Mouse (Mus musculus) liver, adult 2 months (tissue): ENCODE results near the gene Ice1. TPM values are rescaled to one million over a fixed set of nuclear protein-coding genes. Genes with fewer than 3 reads are reported as not detected.

Source experiments
- DNase-seq: peaks from one replicate; pipeline ENCODE4 v3.0.0-alpha.2; 2011; ENCODE audit warnings: low read depth, low spot score; ENCODE audit errors: extremely low read depth
- H3K27ac ChIP-seq: fragments of 200-500 bp; replicated peaks from 2 replicates; pipeline ENCODE4 v1.5.1; 2012; ENCODE audit warnings: low read depth, mild to moderate bottlenecking, control low read depth, inconsistent platforms, low read length; ENCODE audit not compliant: insufficient read depth
- H3K27me3 ChIP-seq: fragments of 200-500 bp; 2 replicates; pipeline ENCODE4 v1.6.1; 2012; ENCODE audit warnings: mild to moderate bottlenecking, moderate library complexity, low read length, inconsistent platforms; ENCODE audit not compliant: control insufficient read depth, insufficient read depth
- H3K36me3 ChIP-seq: fragments of 200-500 bp; 2 replicates; pipeline ENCODE4 v1.6.1; 2012; ENCODE audit warnings: low read length, inconsistent platforms; ENCODE audit not compliant: control insufficient read depth, insufficient read depth
- H3K4me1 ChIP-seq: fragments of 200-500 bp; 2 replicates; pipeline ENCODE4 v1.6.1; 2011; ENCODE audit warnings: low read length; ENCODE audit not compliant: control insufficient read depth, insufficient read depth
- H3K4me3 ChIP-seq: fragments of 200-500 bp; 2 replicates; pipeline ENCODE4 v1.5.1; 2011; ENCODE audit warnings: low read depth, mild to moderate bottlenecking, control low read depth, low read length, moderate library complexity; ENCODE audit not compliant: insufficient read depth
- H3K79me2 ChIP-seq: fragments of 200-500 bp; 2 replicates; pipeline ENCODE4 v1.6.1; 2012; ENCODE audit warnings: inconsistent platforms, mild to moderate bottlenecking, low read length, moderate library complexity; ENCODE audit not compliant: control insufficient read depth, insufficient read depth
- H3K9ac ChIP-seq: fragments of 200-500 bp; 2 replicates; pipeline ENCODE4 v1.6.1; 2012; ENCODE audit warnings: low read depth, mild to moderate bottlenecking, control low read depth, inconsistent platforms, low read length
- CTCF ChIP-seq: fragments of 200-500 bp; IDR thresholded peaks from 2 replicates; pipeline ENCODE4 v1.5.1; 2011; ENCODE audit warnings: low read depth, low read length, control low read depth
- POLR2A ChIP-seq: fragments of 200-500 bp; IDR thresholded peaks from 2 replicates; pipeline ENCODE4 v1.6.1; 2011; ENCODE audit warnings: low read length, control low read depth; ENCODE audit not compliant: insufficient read depth; ENCODE audit errors: extremely low read depth
- WGBS: fragments of 180-500 bp; shearing (Covaris S2); methylation state at CpG from one replicate; pipeline ENCODE4 v1.1.7; 2018; 5-methylcytosine and 5-hydroxymethylcytosine counted together
- polyA plus RNA-seq: library from polyadenylated mRNA; depleted of rRNA; stranded (reverse); fragments of >200 nt; gene quantifications from 2 replicates; pipeline ENCODE4 v1.2.3, GENCODE M21; 2012; rRNA removed
- total RNA-seq: library from RNA; depleted of rRNA; stranded (reverse); fragments of >200 nt; gene quantifications from 2 replicates; pipeline ENCODE4 v1.2.3, GENCODE M21; 2014; rRNA removed

The Ice1 gene
- total and polyA plus RNA-seq, 2 experiments: 8.5 to 12.2 TPM

GRCm38 (mm10) chr13:70509375-70510016, 127.9 kb downstream of the Ice1 start:
- DNase-seq: no peak
- 70% methylated on average over 8 of the region's 8 CpGs for WGBS
- Histone ChIP-seq H3K4me1 (no peaks in the 10 kb centered on the region), H3K79me2 (no peaks in the 10 kb centered on the region), H3K9ac (no peak overlapping the region), H3K27ac (no peak overlapping the region), H3K4me3 (no peak overlapping the region), H3K36me3 (no peaks in the 10 kb centered on the region), H3K27me3 (no peaks in the 10 kb centered on the region)
- no peak for TF ChIP-seq CTCF

GRCm38 (mm10) chr13:70508708-70509374, 128.6 kb downstream of the Ice1 start:
- H3K4me3 ChIP-seq: no peak overlapping the region
- TF ChIP-seq CTCF: no peak
- no peak for TF ChIP-seq POLR2A
- no peaks in the 10 kb centered on the region for H3K4me1 ChIP-seq
- no peak overlapping the region for H3K9ac ChIP-seq
- H3K27me3 ChIP-seq: no peaks in the 10 kb centered on the region
- no peaks in the 10 kb centered on the region for H3K36me3 ChIP-seq
- H3K79me2 ChIP-seq: no peaks in the 10 kb centered on the region
- 44% methylated on average over 5 of the region's 5 CpGs for WGBS
- DNase-seq: no peak
- H3K27ac ChIP-seq: no peak overlapping the region

Other genes with a start within 250 kb of the Ice1 start
- 0.07 TPM in 1 of 2 replicates, not detected in the other for gene Adamts16, start 204.2 kb upstream of the Ice1 start, total RNA-seq
- 0.04 TPM in 1 of 2 replicates, not detected in the other for gene Adamts16, start 204.2 kb upstream of the Ice1 start, polyA plus RNA-seq